Mouse (Mus musculus) megakaryocyte, embryonic 14.5 days (primary cell): ENCODE measurements at regions not wholly inside any gene's neighbourhood (a gene's known extent, or its start where the extent isn't known, plus 50 kb on each side); places are given as distances from the start of the nearest gene placed in this dataset.

ENCODE experiments used
- FLI1 ChIP-seq: IDR thresholded peaks from 2 replicates; pipeline ENCODE4 v1.6.1; 2012; ENCODE audit warnings: low read length, inconsistent platforms, mixed read lengths
- GATA1 ChIP-seq: IDR thresholded peaks from 3 replicates; pipeline ENCODE4 v1.6.1; 2012; ENCODE audit warnings: mixed read lengths, low read length, inconsistent platforms, borderline replicate concordance

- TF ChIP-seq GATA1 (no peak), FLI1 (no peak)
Measured at GRCm38 (mm10) chr10:21696671-21697070, 103.7 kb downstream of the 1700020N01Rik start.
